Mouse (Mus musculus): ENCODE data around the gene Pip5k1a. TPM values are rescaled to one million over a fixed set of nuclear protein-coding genes. Genes with fewer than 3 reads are reported as not detected.
A peak's percentile ranks its signal among the peaks of the same experiment; 100 is the strongest.

Pip5k1a gene
- polyA plus RNA-seq, 1 experiment from 2014 or later: 19.5 TPM

DNA sequence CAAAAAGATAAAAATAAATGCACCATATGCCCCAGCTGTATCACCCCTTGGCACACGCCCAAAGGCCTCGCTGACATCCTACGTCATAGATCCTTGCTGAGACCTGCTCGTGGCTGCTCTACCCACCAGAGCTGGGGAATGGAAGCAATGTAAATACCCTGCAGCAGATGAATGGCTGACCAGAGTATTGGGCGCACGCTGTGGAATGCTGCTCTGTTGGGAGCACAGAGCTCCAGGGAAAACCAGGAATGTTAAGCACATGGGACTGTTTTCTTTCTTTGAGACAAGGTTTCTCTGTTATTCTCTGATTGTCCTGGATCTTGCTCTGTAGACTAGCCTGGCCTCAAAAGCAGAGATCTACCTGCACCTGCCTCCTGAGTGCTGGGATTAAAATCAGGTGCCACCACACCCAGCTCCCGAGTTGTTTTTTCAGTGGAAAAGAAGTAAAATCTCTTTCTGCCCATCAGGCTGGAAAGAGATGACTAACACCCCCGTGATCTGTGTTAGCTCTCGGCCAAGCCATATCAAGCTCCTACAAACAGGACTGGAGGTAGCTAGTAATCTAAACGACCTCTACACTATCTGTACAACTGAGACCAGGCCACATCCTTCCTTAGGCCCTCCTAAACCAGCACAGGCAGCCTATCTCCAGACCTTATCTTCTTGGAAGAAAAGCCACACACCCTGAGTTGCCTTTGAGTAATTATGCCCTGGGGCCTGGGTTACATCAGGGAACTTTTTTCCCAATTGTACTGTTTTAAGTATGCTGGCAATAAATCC is 52.1 kb downstream of the Pip5k1a start:
- Histone ChIP-seq H3K27me3 (ENCODE audit: control insufficient read depth, insufficient read depth, low read depth, low read length) (no peaks in the 10 kb centered on the region), H3K4me1 (replicated peaks; ENCODE audit: control insufficient read depth, insufficient read depth, low read length) (peaks cover 12% of the 10 kb centered on the region), H3K36me3 (ENCODE audit: control insufficient read depth, insufficient read depth, low read length) (peaks cover 4% of the 10 kb centered on the region), H3K4me2 (ENCODE audit: low read depth, low read length) (no peak overlapping the region), H3K9ac (ENCODE audit: low read length) (peak overlapping the region; percentile 39; the same call in 1 of the 2 replicates), H3K9me3 (ENCODE audit: control insufficient read depth, low read length) (no peaks in the 10 kb centered on the region), H3K27ac (ENCODE audit: low read length) (peak overlapping the region; percentile 74), H3K4me3 (ENCODE audit: low read length) (no peak overlapping the region)
- peak; percentile 84 for ATAC-seq (ENCODE audit: low read depth)
- 24% methylated on average over 10 of the region's 10 CpGs for WGBS

DNA sequence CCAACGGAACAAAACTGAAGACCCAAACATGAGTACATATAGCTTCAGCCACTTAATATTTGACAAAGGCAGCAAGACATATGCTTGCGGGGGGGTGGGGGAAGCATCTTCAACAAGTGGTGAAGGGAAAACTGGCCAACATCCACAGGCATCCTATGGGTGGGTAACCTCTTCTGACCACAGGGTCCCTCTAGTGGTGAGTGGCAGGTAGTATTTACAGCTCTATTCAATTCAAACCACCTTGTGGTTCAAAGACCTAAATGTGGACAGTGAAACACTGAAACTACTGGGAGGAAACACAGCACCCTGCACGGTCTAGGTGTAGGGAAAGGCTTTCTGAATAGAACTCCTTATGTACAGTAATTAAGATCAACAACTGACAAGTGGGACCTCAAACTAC is 53.0 kb downstream of the Pip5k1a start:
- Histone ChIP-seq H3K27ac (ENCODE audit: low read length) (no peak overlapping the region), H3K9ac (ENCODE audit: low read length) (no peak overlapping the region), H3K4me1 (replicated peaks; ENCODE audit: control insufficient read depth, insufficient read depth, low read length) (peaks cover 12% of the 10 kb centered on the region), H3K4me2 (ENCODE audit: low read depth, low read length) (no peak overlapping the region), H3K9me3 (ENCODE audit: control insufficient read depth, low read length) (no peaks in the 10 kb centered on the region), H3K36me3 (ENCODE audit: control insufficient read depth, insufficient read depth, low read length) (peaks cover 4% of the 10 kb centered on the region), H3K27me3 (ENCODE audit: control insufficient read depth, insufficient read depth, low read depth, low read length) (no peaks in the 10 kb centered on the region), H3K4me3 (ENCODE audit: low read length) (no peak overlapping the region)
- WGBS: 36% methylated on average over 3 of the region's 3 CpGs
- ATAC-seq (ENCODE audit: low read depth): peak; percentile 32; the same call in 1 of the 2 replicates

DNA sequence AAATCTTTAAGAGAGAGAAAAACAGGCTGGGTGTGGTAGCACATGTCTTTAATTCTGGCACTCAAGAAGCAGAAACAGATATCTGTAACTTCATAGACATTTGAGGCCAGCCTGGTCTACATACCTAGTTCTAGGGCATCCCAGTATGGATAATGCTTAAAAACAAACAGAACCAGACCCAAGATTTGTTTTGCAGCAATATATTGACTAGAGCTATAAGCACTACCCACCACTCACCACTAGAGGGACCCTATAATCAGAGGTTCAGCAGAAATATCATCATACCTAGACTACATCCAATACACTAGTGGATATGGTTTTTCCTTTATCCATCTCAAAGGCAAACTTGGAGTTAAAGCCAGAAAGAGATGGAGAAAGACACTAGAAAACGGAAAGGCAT is 53.8 kb downstream of the Pip5k1a start:
- no peak for ATAC-seq (ENCODE audit: low read depth)
- no peaks in the 10 kb centered on the region for H3K9me3 ChIP-seq (ENCODE audit: control insufficient read depth, low read length)
- WGBS: 44% methylated on average over 1 of the region's 1 CpGs

DNA sequence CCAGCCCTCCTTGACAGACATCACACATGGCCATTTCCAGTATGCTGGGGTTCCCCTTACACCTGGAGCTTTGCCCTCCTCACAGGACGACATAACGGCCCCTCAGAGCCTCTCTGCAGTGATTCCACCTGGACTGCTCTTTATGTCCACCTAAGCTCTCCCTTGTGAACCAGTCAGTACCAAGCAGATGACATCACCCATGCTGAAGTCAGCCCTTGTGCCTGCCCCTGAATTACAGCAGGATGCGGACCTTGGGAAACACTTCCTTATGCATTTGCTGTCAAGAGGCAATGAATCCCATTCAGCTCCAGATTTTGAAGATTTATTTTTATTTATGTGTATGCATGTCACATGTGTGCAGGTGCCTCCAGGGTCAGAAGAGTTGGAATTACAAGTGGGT is 58.8 kb downstream of the Pip5k1a start:
- H3K4me3 ChIP-seq (ENCODE audit: low read length): no peak overlapping the region
- 52% methylated on average over 3 of the region's 3 CpGs for WGBS
- no peak overlapping the region for H3K27ac ChIP-seq (ENCODE audit: low read length)
- H3K36me3 ChIP-seq (ENCODE audit: control insufficient read depth, insufficient read depth, low read length): no peaks in the 10 kb centered on the region
- H3K4me2 ChIP-seq (ENCODE audit: low read depth, low read length): no peak overlapping the region
- H3K9me3 ChIP-seq (ENCODE audit: control insufficient read depth, low read length): no peaks in the 10 kb centered on the region
- H3K9ac ChIP-seq (ENCODE audit: low read length): no peak overlapping the region
- no peaks in the 10 kb centered on the region for H3K27me3 ChIP-seq (ENCODE audit: control insufficient read depth, insufficient read depth, low read depth, low read length)
- no peak for ATAC-seq (ENCODE audit: low read depth)
- 0 out of 2 replicates have a peak, but pooled peaks cover under 1% of the 10 kb centered on the region for H3K4me1 ChIP-seq (replicated peaks; ENCODE audit: control insufficient read depth, insufficient read depth, low read length)

More for the DNA sequence above, 53.8 kb downstream of the Pip5k1a start:
- H3K27me3 ChIP-seq (ENCODE audit: control insufficient read depth, insufficient read depth, low read depth, low read length): no peaks in the 10 kb centered on the region
- H3K36me3 ChIP-seq (ENCODE audit: control insufficient read depth, insufficient read depth, low read length): peaks cover under 1% of the 10 kb centered on the region
- no peak overlapping the region for H3K27ac ChIP-seq (ENCODE audit: low read length)
- H3K4me2 ChIP-seq (ENCODE audit: low read depth, low read length): no peak overlapping the region
- H3K4me1 ChIP-seq (replicated peaks; ENCODE audit: control insufficient read depth, insufficient read depth, low read length): peaks cover 12% of the 10 kb centered on the region
- no peak overlapping the region for H3K4me3 ChIP-seq (ENCODE audit: low read length)
- no peak overlapping the region for H3K9ac ChIP-seq (ENCODE audit: low read length)

DNA sequence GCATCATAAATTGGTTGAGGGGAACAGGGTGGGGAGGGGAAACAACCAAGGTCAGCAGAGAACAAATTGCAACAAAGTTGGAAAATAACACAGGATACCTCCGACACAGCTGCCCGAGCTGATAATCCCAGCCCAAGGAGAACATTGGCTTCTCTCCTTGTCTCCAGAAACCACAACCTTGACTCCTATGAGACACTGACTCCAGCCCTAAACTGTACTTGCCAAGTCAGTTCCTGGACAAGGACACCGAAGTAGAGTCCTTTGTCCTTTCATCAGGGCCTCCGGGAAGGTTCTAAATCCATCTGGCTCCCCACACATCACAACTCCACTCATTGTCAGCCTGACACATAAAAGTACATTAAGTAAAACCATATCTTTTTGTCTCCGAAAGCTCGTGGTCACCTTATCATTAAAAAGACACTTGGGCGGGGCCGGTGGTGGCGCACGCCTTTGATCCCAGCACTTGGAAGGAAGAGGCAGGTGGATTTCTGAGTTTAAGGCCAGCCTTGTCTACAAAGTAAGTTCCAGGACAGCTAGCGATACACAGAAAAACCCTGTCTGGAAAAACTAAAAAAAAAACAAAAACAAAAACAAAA is 60.2 kb downstream of the Pip5k1a start:
- no peak overlapping the region for H3K4me3 ChIP-seq (ENCODE audit: low read length)
- H3K4me1 ChIP-seq (replicated peaks; ENCODE audit: control insufficient read depth, insufficient read depth, low read length): peaks cover 4% of the 10 kb centered on the region
- ATAC-seq (ENCODE audit: low read depth): no peak
- H3K9me3 ChIP-seq (ENCODE audit: control insufficient read depth, low read length): no peaks in the 10 kb centered on the region
- no peaks in the 10 kb centered on the region for H3K27me3 ChIP-seq (ENCODE audit: control insufficient read depth, insufficient read depth, low read depth, low read length)
- H3K9ac ChIP-seq (ENCODE audit: low read length): no peak overlapping the region
- no peak overlapping the region for H3K4me2 ChIP-seq (ENCODE audit: low read depth, low read length)
- no peaks in the 10 kb centered on the region for H3K36me3 ChIP-seq (ENCODE audit: control insufficient read depth, insufficient read depth, low read length)
- no peak overlapping the region for H3K27ac ChIP-seq (ENCODE audit: low read length)
- 76% methylated on average over 11 of the region's 11 CpGs for WGBS

DNA sequence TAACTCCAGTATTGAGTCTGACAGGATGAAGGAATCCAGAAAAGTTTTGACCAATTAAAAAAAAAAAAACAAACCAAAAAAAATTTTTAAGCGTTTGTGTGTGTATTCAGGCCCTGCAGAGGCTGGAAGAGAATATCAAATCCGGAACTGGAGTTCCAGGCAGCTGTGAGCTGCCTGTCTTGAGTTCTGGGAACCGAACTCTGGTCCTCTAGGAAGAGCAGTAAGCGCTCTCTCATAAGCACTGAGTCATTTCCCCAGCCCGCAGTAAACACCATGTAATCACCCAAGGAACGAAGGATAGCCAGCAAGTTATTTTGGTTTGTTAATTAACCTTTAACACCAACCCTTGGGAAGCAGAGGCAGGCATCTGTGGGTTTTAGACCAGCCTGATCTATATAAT is 63.5 kb downstream of the Pip5k1a start:
- H3K9me3 ChIP-seq (ENCODE audit: control insufficient read depth, low read length): no peaks in the 10 kb centered on the region
- no peaks in the 10 kb centered on the region for H3K36me3 ChIP-seq (ENCODE audit: control insufficient read depth, insufficient read depth, low read length)
- WGBS: 64% methylated on average over 6 of the region's 6 CpGs
- H3K27ac ChIP-seq (ENCODE audit: low read length): peak overlapping the region; percentile 58
- H3K27me3 ChIP-seq (ENCODE audit: control insufficient read depth, insufficient read depth, low read depth, low read length): no peaks in the 10 kb centered on the region
- ATAC-seq (ENCODE audit: low read depth): no peak
- H3K9ac ChIP-seq (ENCODE audit: low read length): no peak overlapping the region
- H3K4me2 ChIP-seq (ENCODE audit: low read depth, low read length): no peak overlapping the region
- H3K4me1 ChIP-seq (replicated peaks; ENCODE audit: control insufficient read depth, insufficient read depth, low read length): peaks cover 8% of the 10 kb centered on the region
- no peak overlapping the region for H3K4me3 ChIP-seq (ENCODE audit: low read length)

DNA sequence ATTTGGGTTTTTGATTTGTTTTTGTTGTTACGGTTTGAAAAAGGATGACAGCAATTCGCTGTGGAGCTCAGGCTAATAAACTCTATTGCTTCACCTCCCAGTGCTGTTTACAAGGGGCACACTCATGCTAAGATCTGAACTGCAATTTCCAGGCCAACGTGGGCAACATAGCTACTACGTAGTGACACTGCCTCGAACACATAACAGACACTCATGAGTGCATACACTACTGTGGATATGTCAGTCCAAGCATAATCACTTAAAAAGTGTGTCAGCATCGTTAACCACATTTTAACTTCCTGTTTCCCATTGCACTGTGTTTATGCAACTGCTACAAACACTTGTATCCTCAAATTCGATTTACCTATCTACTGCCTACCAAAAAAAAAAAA is 63.9 kb downstream of the Pip5k1a start:
- ATAC-seq (ENCODE audit: low read depth): peak; percentile 63
- peak overlapping the region; percentile 86 for H3K27ac ChIP-seq (ENCODE audit: low read length)
- peak overlapping the region; percentile 50 for H3K9ac ChIP-seq (ENCODE audit: low read length)
- WGBS: 9% methylated on average over 7 of the region's 7 CpGs
- H3K4me2 ChIP-seq (ENCODE audit: low read depth, low read length): peak overlapping the region; percentile 65
- H3K27me3 ChIP-seq (ENCODE audit: control insufficient read depth, insufficient read depth, low read depth, low read length): no peaks in the 10 kb centered on the region
- peaks cover 8% of the 10 kb centered on the region for H3K4me1 ChIP-seq (replicated peaks; ENCODE audit: control insufficient read depth, insufficient read depth, low read length)
- H3K4me3 ChIP-seq (ENCODE audit: low read length): peak overlapping the region; percentile 76
- no peaks in the 10 kb centered on the region for H3K9me3 ChIP-seq (ENCODE audit: control insufficient read depth, low read length)
- no peaks in the 10 kb centered on the region for H3K36me3 ChIP-seq (ENCODE audit: control insufficient read depth, insufficient read depth, low read length)

DNA sequence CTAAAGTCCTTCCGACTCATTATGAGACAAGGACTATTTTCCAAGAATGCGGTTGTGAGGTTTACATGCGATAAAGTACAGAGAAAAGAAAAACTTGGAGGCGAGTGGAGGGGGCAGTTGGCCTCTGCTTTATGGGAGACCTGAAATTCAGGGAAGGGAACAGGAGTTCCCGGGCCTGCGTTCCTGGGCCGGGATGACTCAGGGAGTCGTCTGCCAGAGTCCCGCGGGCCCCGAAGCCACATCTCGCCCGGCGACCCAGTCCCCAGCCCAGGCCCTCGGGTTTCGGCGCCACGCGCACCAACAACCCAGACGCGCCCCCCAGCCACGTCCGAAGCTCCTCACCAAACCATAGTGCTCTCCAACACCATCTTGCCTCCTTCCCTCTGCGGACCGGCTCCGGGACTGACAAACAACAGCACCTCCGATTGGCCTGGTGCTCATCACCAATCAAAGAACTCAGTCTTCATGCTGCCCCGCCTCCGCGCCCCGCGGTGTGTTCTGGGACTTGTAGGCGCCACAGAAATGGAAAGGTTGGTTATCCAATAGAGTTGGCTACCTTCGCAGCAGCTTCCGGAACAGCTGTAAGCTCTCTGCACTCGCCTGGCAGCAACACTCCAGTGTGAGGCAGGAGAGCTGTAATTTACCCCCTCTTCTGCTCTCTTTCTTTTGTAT is 64.4 kb downstream of the Pip5k1a start, which contains the start of gene Psmd4:
TSS of gene Psmd4 (minus strand) at position 449 of the 672 bp plus-strand sequence.
- Histone ChIP-seq H3K9ac (ENCODE audit: low read length) (peak within 1 kb of the TSS; percentile 89), H3K9me3 (ENCODE audit: control insufficient read depth, low read length) (no peaks in the 10 kb centered on the region), H3K4me1 (replicated peaks; ENCODE audit: control insufficient read depth, insufficient read depth, low read length) (peaks cover 8% of the 10 kb centered on the region), H3K27me3 (ENCODE audit: control insufficient read depth, insufficient read depth, low read depth, low read length) (no peaks in the 10 kb centered on the region), H3K4me3 (ENCODE audit: low read length) (peak within 1 kb of the TSS; percentile 76), H3K36me3 (ENCODE audit: control insufficient read depth, insufficient read depth, low read length) (no peaks in the 10 kb centered on the region), H3K27ac (ENCODE audit: low read length) (peak within 1 kb of the TSS; percentile 86), H3K4me2 (ENCODE audit: low read depth, low read length) (peak within 1 kb of the TSS; percentile 74)
- under 1% methylated on average over 34 of the region's 36 CpGs for WGBS
- peak; percentile 99 for ATAC-seq (ENCODE audit: low read depth)

DNA sequence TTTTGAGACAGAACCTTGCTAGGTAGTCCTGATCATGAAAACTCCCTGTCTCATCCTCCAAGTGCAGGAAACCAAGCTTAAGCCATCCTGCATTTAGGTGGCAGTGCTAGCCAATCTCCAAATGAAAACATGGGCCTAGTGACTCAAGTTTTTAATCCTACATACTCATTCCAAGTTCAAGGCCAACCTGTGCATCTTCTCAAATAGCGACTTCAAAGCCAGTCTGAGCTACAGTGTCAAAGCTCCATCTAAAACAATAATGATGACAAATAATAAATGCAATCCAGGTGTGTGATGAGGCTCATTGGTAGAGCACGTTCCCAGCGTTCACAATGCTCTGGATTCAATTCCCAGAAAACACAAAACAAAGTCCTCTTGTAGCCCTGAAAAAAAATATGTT is 65.1 kb downstream of the Pip5k1a start:
- Histone ChIP-seq H3K9me3 (ENCODE audit: control insufficient read depth, low read length) (no peaks in the 10 kb centered on the region), H3K9ac (ENCODE audit: low read length) (peak overlapping the region; percentile 89), H3K27me3 (ENCODE audit: control insufficient read depth, insufficient read depth, low read depth, low read length) (no peaks in the 10 kb centered on the region), H3K4me2 (ENCODE audit: low read depth, low read length) (peak overlapping the region; percentile 74), H3K27ac (ENCODE audit: low read length) (no peak overlapping the region), H3K4me1 (replicated peaks; ENCODE audit: control insufficient read depth, insufficient read depth, low read length) (peaks cover 8% of the 10 kb centered on the region), H3K36me3 (ENCODE audit: control insufficient read depth, insufficient read depth, low read length) (no peaks in the 10 kb centered on the region), H3K4me3 (ENCODE audit: low read length) (peak overlapping the region; percentile 76)
- ATAC-seq (ENCODE audit: low read depth): no peak
- 6% methylated on average over 3 of the region's 3 CpGs for WGBS
